Mouse (Mus musculus): ENCODE data around the gene Ppp1r21. TPM values are rescaled to one million over a fixed set of nuclear protein-coding genes. Genes with fewer than 3 reads are reported as not detected.

Gene Ppp1r21
- polyA plus RNA-seq, 1 experiment from 2014 or later, result 24.0 TPM

GRCm38 (mm10) chr17:88553473-88554087 is 23.7 kb downstream of the Ppp1r21 start:
- ATAC-seq (ENCODE audit: low FRiP score), result no peak
- WGBS, result 89% methylated on average over 11 of the region's 11 CpGs

GRCm38 (mm10) chr17:88556176-88556575 is 26.3 kb downstream of the Ppp1r21 start:
- Histone ChIP-seq H3K27ac (ENCODE audit: low read depth, low read length) (no peak overlapping the region), H3K36me3 (ENCODE audit: control insufficient read depth, insufficient read depth, low read length) (no peaks in the 10 kb centered on the region), H3K9ac (ENCODE audit: low read length) (no peak overlapping the region), H3K4me2 (no peak overlapping the region), H3K27me3 (ENCODE audit: control insufficient read depth, insufficient read depth, low read length) (no peaks in the 10 kb centered on the region), H3K9me3 (ENCODE audit: control insufficient read depth, low read length) (no peaks in the 10 kb centered on the region), H3K4me3 (ENCODE audit: low read depth, low read length) (no peak overlapping the region), H3K4me1 (ENCODE audit: control insufficient read depth, insufficient read depth, low read length) (peaks cover 3% of the 10 kb centered on the region; the same call in 1 of the 2 replicates)
- peak; percentile 70 for DNase-seq (ENCODE audit: low spot score, missing footprints)
- 88% methylated on average over 13 of the region's 13 CpGs for WGBS
- no peak for ATAC-seq (ENCODE audit: low FRiP score)

More at GRCm38 (mm10) chr17:88553473-88554087, 23.7 kb downstream of the Ppp1r21 start:
- no peaks in the 10 kb centered on the region for H3K27me3 ChIP-seq (ENCODE audit: control insufficient read depth, insufficient read depth, low read length)
- no peak overlapping the region for H3K4me2 ChIP-seq
- H3K4me1 ChIP-seq (ENCODE audit: control insufficient read depth, insufficient read depth, low read length), result peaks cover 3% of the 10 kb centered on the region; the same call in 1 of the 2 replicates
- H3K9me3 ChIP-seq (ENCODE audit: control insufficient read depth, low read length), result no peaks in the 10 kb centered on the region
- H3K36me3 ChIP-seq (ENCODE audit: control insufficient read depth, insufficient read depth, low read length), result no peaks in the 10 kb centered on the region
- DNase-seq (ENCODE audit: low spot score, missing footprints), result peak; percentile 2
- H3K4me3 ChIP-seq (ENCODE audit: low read depth, low read length), result no peak overlapping the region
- H3K27ac ChIP-seq (ENCODE audit: low read depth, low read length), result no peak overlapping the region
- no peak overlapping the region; the same call in 1 of the 2 replicates for H3K9ac ChIP-seq (ENCODE audit: low read length)

DNA sequence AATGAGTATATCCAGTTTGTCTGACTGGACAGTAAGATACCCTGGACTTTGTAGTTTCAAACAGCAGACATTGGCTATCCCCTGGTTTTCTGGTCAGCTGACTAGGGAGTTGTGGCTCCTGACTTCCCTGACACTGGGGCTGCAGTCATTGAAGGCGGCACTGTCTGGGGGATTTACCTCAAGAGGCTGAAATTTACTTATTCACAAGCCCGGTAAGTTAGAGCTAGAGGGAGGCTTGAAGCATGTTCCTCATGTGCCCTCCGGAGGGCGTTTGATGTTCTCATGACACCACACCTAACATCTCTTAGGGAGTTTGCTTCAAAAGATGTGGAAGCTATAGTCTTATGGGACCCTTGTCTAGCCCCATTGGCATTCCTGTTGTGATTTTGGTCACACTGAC is 26.8 kb downstream of the Ppp1r21 start:
- Histone ChIP-seq H3K27ac (ENCODE audit: low read depth, low read length) (no peak overlapping the region), H3K4me2 (no peak overlapping the region), H3K4me3 (ENCODE audit: low read depth, low read length) (no peak overlapping the region), H3K27me3 (ENCODE audit: control insufficient read depth, insufficient read depth, low read length) (no peaks in the 10 kb centered on the region), H3K9ac (ENCODE audit: low read length) (no peak overlapping the region), H3K36me3 (ENCODE audit: control insufficient read depth, insufficient read depth, low read length) (no peaks in the 10 kb centered on the region), H3K4me1 (ENCODE audit: control insufficient read depth, insufficient read depth, low read length) (peaks cover 3% of the 10 kb centered on the region; the same call in 1 of the 2 replicates), H3K9me3 (ENCODE audit: control insufficient read depth, low read length) (no peaks in the 10 kb centered on the region)
- ATAC-seq (ENCODE audit: low FRiP score), result no peak
- DNase-seq (ENCODE audit: low spot score, missing footprints), result no peak
- 87% methylated on average over 4 of the region's 4 CpGs for WGBS

- Histone ChIP-seq H3K4me3 (ENCODE audit: low read depth, low read length) (no peak overlapping the region), H3K4me1 (ENCODE audit: control insufficient read depth, insufficient read depth, low read length) (no peaks in the 10 kb centered on the region), H3K36me3 (ENCODE audit: control insufficient read depth, insufficient read depth, low read length) (peaks cover 3% of the 10 kb centered on the region; the same call in 1 of the 2 replicates), H3K27ac (ENCODE audit: low read depth, low read length) (no peak overlapping the region), H3K4me2 (no peak overlapping the region), H3K9ac (ENCODE audit: low read length) (no peak overlapping the region), H3K9me3 (ENCODE audit: control insufficient read depth, low read length) (no peaks in the 10 kb centered on the region), H3K27me3 (ENCODE audit: control insufficient read depth, insufficient read depth, low read length) (no peaks in the 10 kb centered on the region)
- DNase-seq (ENCODE audit: low spot score, missing footprints), result peak; percentile 95
- 37% methylated on average over 13 of the region's 13 CpGs for WGBS
- peak; percentile 75; the same call in 1 of the 2 replicates for ATAC-seq (ENCODE audit: low FRiP score)
Measured at GRCm38 (mm10) chr17:88558168-88558842, 28.4 kb downstream of the Ppp1r21 start.

GRCm38 (mm10) chr17:88563611-88564010 is 33.7 kb downstream of the Ppp1r21 start:
- ATAC-seq (ENCODE audit: low FRiP score) (no peak), DNase-seq (ENCODE audit: low spot score, missing footprints) (no peak)
- H3K27me3 ChIP-seq (ENCODE audit: control insufficient read depth, insufficient read depth, low read length), result no peaks in the 10 kb centered on the region
- H3K4me3 ChIP-seq (ENCODE audit: low read depth, low read length), result no peak overlapping the region
- H3K4me1 ChIP-seq (ENCODE audit: control insufficient read depth, insufficient read depth, low read length), result no peaks in the 10 kb centered on the region
- no peak overlapping the region for H3K27ac ChIP-seq (ENCODE audit: low read depth, low read length)
- no peak overlapping the region for H3K4me2 ChIP-seq
- no peaks in the 10 kb centered on the region for H3K9me3 ChIP-seq (ENCODE audit: control insufficient read depth, low read length)
- H3K9ac ChIP-seq (ENCODE audit: low read length), result no peak overlapping the region
- 93% methylated on average over 3 of the region's 3 CpGs for WGBS
- H3K36me3 ChIP-seq (ENCODE audit: control insufficient read depth, insufficient read depth, low read length), result peaks cover 7% of the 10 kb centered on the region

GRCm38 (mm10) chr17:88569807-88570540 is 40.1 kb downstream of the Ppp1r21 start:
- Histone ChIP-seq H3K4me1 (ENCODE audit: control insufficient read depth, insufficient read depth, low read length) (peaks cover 4% of the 10 kb centered on the region; the same call in 1 of the 2 replicates), H3K27ac (ENCODE audit: low read depth, low read length) (no peak overlapping the region), H3K9ac (ENCODE audit: low read length) (no peak overlapping the region), H3K4me2 (no peak overlapping the region), H3K4me3 (ENCODE audit: low read depth, low read length) (no peak overlapping the region), H3K27me3 (ENCODE audit: control insufficient read depth, insufficient read depth, low read length) (no peaks in the 10 kb centered on the region), H3K36me3 (ENCODE audit: control insufficient read depth, insufficient read depth, low read length) (peaks cover 4% of the 10 kb centered on the region; the same call in 1 of the 2 replicates), H3K9me3 (ENCODE audit: control insufficient read depth, low read length) (no peaks in the 10 kb centered on the region)
- DNase-seq (ENCODE audit: low spot score, missing footprints), result no peak
- ATAC-seq (ENCODE audit: low FRiP score), result no peak
- 79% methylated on average over 10 of the region's 10 CpGs for WGBS

GRCm38 (mm10) chr17:88570784-88571183 is 40.9 kb downstream of the Ppp1r21 start:
- H3K27ac ChIP-seq (ENCODE audit: low read depth, low read length), result no peak overlapping the region
- DNase-seq (ENCODE audit: low spot score, missing footprints) (no peak), ATAC-seq (ENCODE audit: low FRiP score) (0 out of 2 replicates have a peak, but pooled peaks have one; percentile 14)
- no peaks in the 10 kb centered on the region for H3K9me3 ChIP-seq (ENCODE audit: control insufficient read depth, low read length)
- H3K4me3 ChIP-seq (ENCODE audit: low read depth, low read length), result no peak overlapping the region
- H3K4me1 ChIP-seq (ENCODE audit: control insufficient read depth, insufficient read depth, low read length), result peaks cover 4% of the 10 kb centered on the region; the same call in 1 of the 2 replicates
- peaks cover 4% of the 10 kb centered on the region; the same call in 1 of the 2 replicates for H3K36me3 ChIP-seq (ENCODE audit: control insufficient read depth, insufficient read depth, low read length)
- no peak overlapping the region for H3K9ac ChIP-seq (ENCODE audit: low read length)
- 83% methylated on average over 11 of the region's 11 CpGs for WGBS
- H3K27me3 ChIP-seq (ENCODE audit: control insufficient read depth, insufficient read depth, low read length), result no peaks in the 10 kb centered on the region
- H3K4me2 ChIP-seq, result no peak overlapping the region

- DNase-seq (ENCODE audit: low spot score, missing footprints), result no peak
- H3K4me2 ChIP-seq, result no peak overlapping the region
- no peak overlapping the region for H3K4me3 ChIP-seq (ENCODE audit: low read depth, low read length)
- H3K9me3 ChIP-seq (ENCODE audit: control insufficient read depth, low read length), result no peaks in the 10 kb centered on the region
- no peak for ATAC-seq (ENCODE audit: low FRiP score)
- H3K4me1 ChIP-seq (ENCODE audit: control insufficient read depth, insufficient read depth, low read length), result peaks cover 4% of the 10 kb centered on the region; the same call in 1 of the 2 replicates
- H3K9ac ChIP-seq (ENCODE audit: low read length), result no peak overlapping the region
- H3K27me3 ChIP-seq (ENCODE audit: control insufficient read depth, insufficient read depth, low read length), result no peaks in the 10 kb centered on the region
- 70% methylated on average over 5 of the region's 5 CpGs for WGBS
- H3K27ac ChIP-seq (ENCODE audit: low read depth, low read length), result no peak overlapping the region
- H3K36me3 ChIP-seq (ENCODE audit: control insufficient read depth, insufficient read depth, low read length), result no peaks in the 10 kb centered on the region; the same call in 1 of the 2 replicates
Measured at GRCm38 (mm10) chr17:88574811-88575210, 44.9 kb downstream of the Ppp1r21 start.

Data from midbrain, embryonic 11.5 days (tissue).